Mouse (Mus musculus) CH12.LX (cell line): ENCODE measurements at regions not wholly inside any gene's neighbourhood (a gene's known extent, or its start where the extent isn't known, plus 50 kb on each side); places are given as distances from the start of the nearest gene placed in this dataset.

Experiments
- DNase-seq: peaks from one replicate; pipeline ENCODE4 v3.0.0-alpha.2; 2013; ENCODE audit errors: extremely low read depth
- H3K27ac ChIP-seq: 2 replicates; pipeline ENCODE4 v1.5.1; 2012; ENCODE audit warnings: low read depth, mild to moderate bottlenecking, control low read depth, moderate library complexity; ENCODE audit not compliant: insufficient read depth
- H3K27me3 ChIP-seq: replicated peaks from 2 replicates; pipeline ENCODE3; 2012; ENCODE audit warnings: inconsistent platforms
- H3K36me3 ChIP-seq, 2 experiments: replicated peaks in 1 of 2; 2 replicates each; pipeline versions ENCODE3 to v1.6.1; 2012; ENCODE audit warnings: inconsistent platforms in 1 of 2, low read length in 1 of 2, mild to moderate bottlenecking in 1 of 2, mixed read lengths in 1 of 2, moderate library complexity in 1 of 2; ENCODE audit not compliant: control insufficient read depth in 1 of 2, insufficient read depth in 1 of 2
- H3K4me1 ChIP-seq, 2 experiments: 2 replicates each; pipeline ENCODE4 v1.6.1; 2012; ENCODE audit warnings: inconsistent platforms in 1 of 2, moderate library complexity in 1 of 2; ENCODE audit not compliant: insufficient read depth in 2 of 2, control insufficient read depth in 1 of 2
- H3K4me2 ChIP-seq: 2 replicates; pipeline ENCODE4 v1.6.1; 2012; ENCODE audit warnings: low read depth, mild to moderate bottlenecking, control low read depth; ENCODE audit not compliant: poor library complexity, insufficient read depth, severe bottlenecking
- H3K4me3 ChIP-seq, 3 experiments: fragments of 150-350 bp in 1 of 3; sonication (generic) in 1 of 3; replicated peaks in 1 of 3; 2 replicates each; pipeline versions ENCODE3 to v1.5.1; 2011 to 2012; ENCODE audit warnings: low read depth in 2 of 3, low read length in 2 of 3, mild to moderate bottlenecking in 2 of 3, moderate library complexity in 2 of 3, control low read depth in 1 of 3, improper control_type of control experiment in 1 of 3, inconsistent platforms in 1 of 3, mixed read lengths in 1 of 3; ENCODE audit not compliant: poor library complexity in 1 of 3
- H3K79me2 ChIP-seq: replicated peaks from 2 replicates; pipeline ENCODE4 v1.6.1; 2012; ENCODE audit warnings: mild to moderate bottlenecking, moderate library complexity; ENCODE audit not compliant: control insufficient read depth, poor library complexity, insufficient read depth, severe bottlenecking; ENCODE audit errors: extremely low read depth
- H3K9ac ChIP-seq: 2 replicates; pipeline ENCODE4 v1.6.1; 2012; ENCODE audit warnings: low read depth, mild to moderate bottlenecking, control low read depth, moderate library complexity; ENCODE audit not compliant: insufficient read depth
- H3K9me3 ChIP-seq: replicated peaks from 2 replicates; pipeline ENCODE3; 2012; ENCODE audit warnings: low read length, inconsistent platforms, mixed read lengths
- BHLHE40 ChIP-seq: IDR thresholded peaks from 2 replicates; pipeline ENCODE4 v1.6.1; 2011; ENCODE audit warnings: mild to moderate bottlenecking, low read depth, low read length, improper control_type of control experiment
- EP300 ChIP-seq: IDR thresholded peaks from 2 replicates; pipeline ENCODE4 v1.6.1; 2011; ENCODE audit warnings: low read length, improper control_type of control experiment
- ETS1 ChIP-seq: conservative IDR thresholded peaks from 2 replicates; pipeline ENCODE4 v1.6.1; 2012; ENCODE audit warnings: low read depth, mild to moderate bottlenecking, inconsistent platforms, low read length, improper control_type of control experiment, moderate library complexity
- GABPA ChIP-seq: IDR thresholded peaks from 2 replicates; pipeline ENCODE4 v1.6.1; 2012; ENCODE audit warnings: low read depth, low read length, improper control_type of control experiment, inconsistent platforms; ENCODE audit not compliant: insufficient replicate concordance
- HCFC1 ChIP-seq: IDR thresholded peaks from 2 replicates; pipeline ENCODE4 v1.6.1; 2012; ENCODE audit warnings: low read depth, mild to moderate bottlenecking, inconsistent platforms, low read length, improper control_type of control experiment
- JUN ChIP-seq: IDR thresholded peaks from 2 replicates; pipeline ENCODE4 v1.6.1; 2011; ENCODE audit warnings: low read depth, mild to moderate bottlenecking, low read length, improper control_type of control experiment, moderate library complexity; ENCODE audit not compliant: insufficient read depth
- JUND ChIP-seq: conservative IDR thresholded peaks from 2 replicates; pipeline ENCODE4 v1.6.1; 2011; ENCODE audit warnings: low read depth, low read length, improper control_type of control experiment
- MAFK ChIP-seq: IDR thresholded peaks from 2 replicates; pipeline ENCODE4 v1.6.1; 2011; ENCODE audit warnings: low read length, improper control_type of control experiment; ENCODE audit not compliant: insufficient replicate concordance
- MAX ChIP-seq: IDR thresholded peaks from 2 replicates; pipeline ENCODE4 v1.6.1; 2011; ENCODE audit warnings: low read length, improper control_type of control experiment
- MEF2A ChIP-seq: IDR thresholded peaks from 2 replicates; pipeline ENCODE4 v1.6.1; 2014; ENCODE audit warnings: low read depth, mild to moderate bottlenecking, inconsistent platforms, low read length, improper control_type of control experiment, borderline replicate concordance
- MXI1 ChIP-seq: IDR thresholded peaks from 2 replicates; pipeline ENCODE4 v1.6.1; 2011; ENCODE audit warnings: mild to moderate bottlenecking, low read depth, low read length, improper control_type of control experiment
- MYC ChIP-seq: IDR thresholded peaks from 2 replicates; pipeline ENCODE4 v1.6.1; 2011; ENCODE audit warnings: low read depth, mild to moderate bottlenecking, improper control_type of control experiment, low read length
- NRF1 ChIP-seq: IDR thresholded peaks from 2 replicates; pipeline ENCODE4 v1.6.1; 2014; ENCODE audit warnings: low read depth, mild to moderate bottlenecking, inconsistent platforms, low read length, improper control_type of control experiment, moderate library complexity
- PAX5 ChIP-seq: IDR thresholded peaks from 2 replicates; pipeline ENCODE4 v1.6.1; 2012; ENCODE audit warnings: low read length, inconsistent platforms, mixed read lengths
- POLR2A ChIP-seq: IDR thresholded peaks from 2 replicates; pipeline ENCODE4 v1.6.1; 2011; ENCODE audit warnings: low read depth, mild to moderate bottlenecking, improper control_type of control experiment, low read length
- SIN3A ChIP-seq: IDR thresholded peaks from 2 replicates; pipeline ENCODE4 v1.6.1; 2012; ENCODE audit warnings: low read length, improper control_type of control experiment, inconsistent platforms
- TBP ChIP-seq: conservative IDR thresholded peaks from 2 replicates; pipeline ENCODE4 v1.6.1; 2011; ENCODE audit warnings: low read depth, low read length, improper control_type of control experiment
- UBTF ChIP-seq: IDR thresholded peaks from 2 replicates; pipeline ENCODE4 v1.6.1; 2012; ENCODE audit warnings: low read depth, mild to moderate bottlenecking, inconsistent platforms, low read length, improper control_type of control experiment, moderate library complexity
- dilution Hi-C: fragments of 300-500 bp; cut with MboI; formaldehyde crosslinking; loops from 2 replicates; pipeline ENCODE4 v1.14.3; 2020; ENCODE audit warnings: low sequenced_read_pairs; ENCODE audit not compliant: extremely low pct_unique_long_range_greater_than_20kb, extremely low pct_ligation_motif_present
- in situ Hi-C: fragments of 300-500 bp; cut with MboI; formaldehyde crosslinking; loops from 3 replicates; pipeline ENCODE4 v1.14.3; 2019; ENCODE audit warnings: low sequenced_read_pairs, low pct_ligation_motif_present, low pct_unique_long_range_greater_than_20kb, mixed read lengths

- Histone ChIP-seq H3K4me2 (no peak overlapping the region), H3K9me3 (peaks cover 3% of the 10 kb centered on the region), H3K27me3 (no peaks in the 10 kb centered on the region), H3K4me3 (no peak overlapping the region), H3K27ac (no peak overlapping the region), H3K36me3 (no peaks in the 10 kb centered on the region), H3K4me1 (peaks cover 5 to 32% of the 10 kb centered on the region in 2 experiments), H3K79me2 (no peaks in the 10 kb centered on the region), H3K9ac (no peak overlapping the region)
- dilution Hi-C loops, result no loop called here
- DNase-seq, result no peak
- in situ Hi-C loops, result loop anchor here (25.0 kb wide), 1 partner anchor 918 kb away; no protein-coding TSS in a partner anchor
- TF ChIP-seq JUND (no peak), GABPA (no peak), MEF2A (no peak), EP300 (0 out of 2 replicates have a peak, but pooled peaks have one; percentile 18)
These were observed 132.2 kb downstream of the Tmem17 start for GRCm38 (mm10) chr11:22644010-22644625.

GRCm38 (mm10) chr11:22644877-22645276, 133.0 kb downstream of the Tmem17 start:
- TF ChIP-seq JUND (no peak), MYC (no peak), POLR2A (no peak), MXI1 (no peak), BHLHE40 (no peak), MAX (no peak), TBP (no peak), JUN (no peak), PAX5 (no peak), SIN3A (no peak), MAFK (no peak), UBTF (no peak), MEF2A (no peak), ETS1 (no peak), NRF1 (no peak), HCFC1 (no peak), EP300 (no peak)
- no peak for DNase-seq
- no peak overlapping the region for H3K4me3 ChIP-seq
- no peak overlapping the region for H3K4me2 ChIP-seq
- H3K36me3 ChIP-seq, result no peaks in the 10 kb centered on the region
- in situ Hi-C loops (loop anchor here (25.0 kb wide), 1 partner anchor 917 kb away; no protein-coding TSS in a partner anchor), dilution Hi-C loops (no loop called here)
- H3K27me3 ChIP-seq, result no peaks in the 10 kb centered on the region
- H3K9ac ChIP-seq, result no peak overlapping the region
- H3K4me1 ChIP-seq, result peaks cover 5 to 37% of the 10 kb centered on the region in 2 experiments
- peaks cover 3% of the 10 kb centered on the region for H3K9me3 ChIP-seq
- H3K79me2 ChIP-seq, result no peaks in the 10 kb centered on the region
- H3K27ac ChIP-seq, result no peak overlapping the region
